Mouse (Mus musculus): Measurements from ENCODE around the gene Fam189b. TPM values are rescaled to one million over a fixed set of nuclear protein-coding genes. Genes with fewer than 3 reads are reported as not detected.

The Fam189b gene
- polyA plus RNA-seq, 1 experiment = 27.4 TPM

- H3K79me2 ChIP-seq (ENCODE audit: control insufficient read depth, insufficient read depth) = peaks cover 22% of the 10 kb centered on the region
- TF ChIP-seq FOSL1 (IDR thresholded peaks at IDR 0.05; ENCODE audit: insufficient read depth, low read length, poor library complexity, severe bottlenecking) (no peak), MYOD1 (IDR thresholded peaks at IDR 0.05; ENCODE audit: control insufficient read depth, insufficient read length, low read depth) (no peak), CTCF (IDR thresholded peaks at IDR 0.05; ENCODE audit: control insufficient read depth, insufficient read depth, insufficient read length) (no peak), MYOG (IDR thresholded peaks at IDR 0.05; ENCODE audit: control insufficient read depth, extremely low read depth, insufficient read length) (no peak), CEBPB (IDR thresholded peaks at IDR 0.05; ENCODE audit: low read depth) (no peak), USF1 (IDR thresholded peaks at IDR 0.05; ENCODE audit: low read depth) (no peak), MAX (IDR thresholded peaks at IDR 0.05) (no peak)
- H3K27me3 ChIP-seq (ENCODE audit: control insufficient read depth, insufficient read depth, insufficient read length) = no peaks in the 10 kb centered on the region
- peaks cover 79% of the 10 kb centered on the region for H3K36me3 ChIP-seq (ENCODE audit: control insufficient read depth, insufficient read depth)
- H3K79me3 ChIP-seq (ENCODE audit: low read depth) = peaks cover 13% of the 10 kb centered on the region
- H3ac ChIP-seq (ENCODE audit: control insufficient read depth, insufficient read length, low read depth) = no peak overlapping the region
- H3K4me3 ChIP-seq (ENCODE audit: insufficient read depth, poor library complexity, severe bottlenecking) = no peak overlapping the region
Measured at GRCm38 (mm10) chr3:89174844-89175243, 8.1 kb upstream of the Fam189b start.

GRCm38 (mm10) chr3:89175544-89175943, 7.4 kb upstream of the Fam189b start:
- TF ChIP-seq FOSL1 (IDR thresholded peaks at IDR 0.05; ENCODE audit: insufficient read depth, low read length, poor library complexity, severe bottlenecking) (no peak), CEBPB (IDR thresholded peaks at IDR 0.05; ENCODE audit: low read depth) (no peak), CTCF (IDR thresholded peaks at IDR 0.05; ENCODE audit: control insufficient read depth, insufficient read depth, insufficient read length) (no peak), MYOG (IDR thresholded peaks at IDR 0.05; ENCODE audit: control insufficient read depth, extremely low read depth, insufficient read length) (no peak), MYOD1 (IDR thresholded peaks at IDR 0.05; ENCODE audit: control insufficient read depth, insufficient read length, low read depth) (no peak), USF1 (IDR thresholded peaks at IDR 0.05; ENCODE audit: low read depth) (no peak), MAX (IDR thresholded peaks at IDR 0.05) (no peak)
- H3K36me3 ChIP-seq (ENCODE audit: control insufficient read depth, insufficient read depth) = peaks cover 79% of the 10 kb centered on the region
- H3ac ChIP-seq (ENCODE audit: control insufficient read depth, insufficient read length, low read depth) = no peak overlapping the region
- peaks cover 22% of the 10 kb centered on the region for H3K79me2 ChIP-seq (ENCODE audit: control insufficient read depth, insufficient read depth)
- no peaks in the 10 kb centered on the region for H3K27me3 ChIP-seq (ENCODE audit: control insufficient read depth, insufficient read depth, insufficient read length)
- no peak overlapping the region for H3K4me3 ChIP-seq (ENCODE audit: insufficient read depth, poor library complexity, severe bottlenecking)
- H3K79me3 ChIP-seq (ENCODE audit: low read depth) = peaks cover 13% of the 10 kb centered on the region

- H3K36me3 ChIP-seq (ENCODE audit: control insufficient read depth, insufficient read depth) = peaks cover 79% of the 10 kb centered on the region
Measured at GRCm38 (mm10) chr3:89176421-89176820, 6.5 kb upstream of the Fam189b start.

GRCm38 (mm10) chr3:89177242-89178106, 5.5 kb upstream of the Fam189b start, which contains the start of gene Scamp3:
Gene Scamp3, plus strand, starts transcription at chr3:89177473.
- peaks cover 13% of the 10 kb centered on the region for H3K79me3 ChIP-seq (ENCODE audit: low read depth)
- peak within 1 kb of the TSS; percentile 76 for H3K4me3 ChIP-seq (ENCODE audit: insufficient read depth, poor library complexity, severe bottlenecking)
- peaks cover 77% of the 10 kb centered on the region for H3K36me3 ChIP-seq (ENCODE audit: control insufficient read depth, insufficient read depth)
- TF ChIP-seq MYOD1 (IDR thresholded peaks at IDR 0.05; ENCODE audit: control insufficient read depth, insufficient read length, low read depth) (no peak), USF1 (IDR thresholded peaks at IDR 0.05; ENCODE audit: low read depth) (peak; percentile 100), MAX (IDR thresholded peaks at IDR 0.05) (peak; percentile 83)
- H3ac ChIP-seq (ENCODE audit: control insufficient read depth, insufficient read length, low read depth) = peak within 1 kb of the TSS; percentile 85
- peaks cover 22% of the 10 kb centered on the region for H3K79me2 ChIP-seq (ENCODE audit: control insufficient read depth, insufficient read depth)
- no peaks in the 10 kb centered on the region for H3K27me3 ChIP-seq (ENCODE audit: control insufficient read depth, insufficient read depth, insufficient read length)

More at GRCm38 (mm10) chr3:89176421-89176820, 6.5 kb upstream of the Fam189b start:
- peaks cover 22% of the 10 kb centered on the region for H3K79me2 ChIP-seq (ENCODE audit: control insufficient read depth, insufficient read depth)
- peaks cover 13% of the 10 kb centered on the region for H3K79me3 ChIP-seq (ENCODE audit: low read depth)
- H3K4me3 ChIP-seq (ENCODE audit: insufficient read depth, poor library complexity, severe bottlenecking) = no peak overlapping the region
- no peaks in the 10 kb centered on the region for H3K27me3 ChIP-seq (ENCODE audit: control insufficient read depth, insufficient read depth, insufficient read length)
- TF ChIP-seq CTCF (IDR thresholded peaks at IDR 0.05; ENCODE audit: control insufficient read depth, insufficient read depth, insufficient read length) (no peak), USF1 (IDR thresholded peaks at IDR 0.05; ENCODE audit: low read depth) (no peak), MYOD1 (IDR thresholded peaks at IDR 0.05; ENCODE audit: control insufficient read depth, insufficient read length, low read depth) (no peak), CEBPB (IDR thresholded peaks at IDR 0.05; ENCODE audit: low read depth) (no peak), MAX (IDR thresholded peaks at IDR 0.05) (no peak), MYOG (IDR thresholded peaks at IDR 0.05; ENCODE audit: control insufficient read depth, extremely low read depth, insufficient read length) (no peak), FOSL1 (IDR thresholded peaks at IDR 0.05; ENCODE audit: insufficient read depth, low read length, poor library complexity, severe bottlenecking) (no peak)
- H3ac ChIP-seq (ENCODE audit: control insufficient read depth, insufficient read length, low read depth) = no peak overlapping the region

- peak overlapping the region; percentile 85 for H3ac ChIP-seq (ENCODE audit: control insufficient read depth, insufficient read length, low read depth)
- H3K27me3 ChIP-seq (ENCODE audit: control insufficient read depth, insufficient read depth, insufficient read length) = no peaks in the 10 kb centered on the region
- H3K4me3 ChIP-seq (ENCODE audit: insufficient read depth, poor library complexity, severe bottlenecking) = peak overlapping the region; percentile 76
- H3K79me2 ChIP-seq (ENCODE audit: control insufficient read depth, insufficient read depth) = peaks cover 22% of the 10 kb centered on the region
- H3K79me3 ChIP-seq (ENCODE audit: low read depth) = peaks cover 13% of the 10 kb centered on the region
- H3K36me3 ChIP-seq (ENCODE audit: control insufficient read depth, insufficient read depth) = peaks cover 71% of the 10 kb centered on the region
- TF ChIP-seq FOSL1 (IDR thresholded peaks at IDR 0.05; ENCODE audit: insufficient read depth, low read length, poor library complexity, severe bottlenecking) = no peak
- no peak for TF ChIP-seq USF1 (IDR thresholded peaks at IDR 0.05; ENCODE audit: low read depth)
- TF ChIP-seq MYOG (IDR thresholded peaks at IDR 0.05; ENCODE audit: control insufficient read depth, extremely low read depth, insufficient read length) = no peak
- TF ChIP-seq MAX (IDR thresholded peaks at IDR 0.05) = no peak
- no peak for TF ChIP-seq MYOD1 (IDR thresholded peaks at IDR 0.05; ENCODE audit: control insufficient read depth, insufficient read length, low read depth)
- no peak for TF ChIP-seq CTCF (IDR thresholded peaks at IDR 0.05; ENCODE audit: control insufficient read depth, insufficient read depth, insufficient read length)
- no peak for TF ChIP-seq CEBPB (IDR thresholded peaks at IDR 0.05; ENCODE audit: low read depth)
Measured at GRCm38 (mm10) chr3:89178107-89178385, 4.9 kb upstream of the Fam189b start.
